Mouse (Mus musculus): ENCODE measurements at regions not wholly inside any gene's neighbourhood (a gene's known extent, or its start where the extent isn't known, plus 50 kb on each side); places are given as distances from the start of the nearest gene placed in this dataset.

DNA sequence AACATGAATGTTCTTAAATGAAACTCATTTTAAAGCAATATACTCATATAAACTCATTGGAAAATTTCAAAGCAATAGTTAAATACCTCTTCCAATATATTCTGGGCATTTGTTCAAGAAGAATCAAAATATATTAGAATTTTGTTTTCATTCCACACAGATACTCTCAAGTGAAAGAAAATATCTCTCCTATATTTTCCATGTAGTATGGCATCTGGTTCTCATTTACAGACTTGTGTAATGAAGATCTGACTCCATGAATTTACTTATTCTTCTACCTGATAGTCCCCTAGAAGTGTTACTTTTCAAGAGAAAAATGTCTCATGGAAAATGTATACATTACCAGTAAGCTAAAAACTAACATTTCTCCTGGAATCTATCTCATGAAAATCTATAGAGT is 144.2 kb upstream of the Col5a2 start:
- TF ChIP-seq POLR2A (IDR thresholded peaks at IDR 0.05; ENCODE audit: borderline replicate concordance, insufficient read depth, low read length) (no peak), CTCF (IDR thresholded peaks at IDR 0.05; ENCODE audit: borderline replicate concordance, insufficient read depth, low read depth, low read length) (no peak)
